Mouse (Mus musculus): ENCODE data around the gene Mxd4.

Mxd4 gene

DNA sequence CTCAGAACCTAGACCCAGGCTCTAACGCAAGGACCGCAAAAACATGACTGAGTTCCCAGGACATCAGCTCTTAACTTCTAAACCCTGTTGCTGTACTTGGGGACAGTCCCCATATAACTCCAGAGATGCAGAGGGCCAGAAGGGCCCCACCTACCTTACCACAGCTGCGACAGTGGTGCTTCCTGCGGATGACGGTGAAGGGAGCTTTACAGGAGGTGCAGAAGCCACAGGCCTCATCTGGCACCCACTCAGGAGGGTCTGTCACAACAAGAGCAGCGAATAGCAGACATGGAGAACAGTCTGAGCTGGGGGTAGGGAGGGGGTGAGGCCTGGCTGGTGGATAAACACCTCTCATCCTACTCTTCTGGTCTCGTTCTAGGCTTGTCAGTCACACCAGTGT is 8.9 kb upstream of the Mxd4 start:
- DNase-seq (ENCODE audit: low spot score) = no peak

DNA sequence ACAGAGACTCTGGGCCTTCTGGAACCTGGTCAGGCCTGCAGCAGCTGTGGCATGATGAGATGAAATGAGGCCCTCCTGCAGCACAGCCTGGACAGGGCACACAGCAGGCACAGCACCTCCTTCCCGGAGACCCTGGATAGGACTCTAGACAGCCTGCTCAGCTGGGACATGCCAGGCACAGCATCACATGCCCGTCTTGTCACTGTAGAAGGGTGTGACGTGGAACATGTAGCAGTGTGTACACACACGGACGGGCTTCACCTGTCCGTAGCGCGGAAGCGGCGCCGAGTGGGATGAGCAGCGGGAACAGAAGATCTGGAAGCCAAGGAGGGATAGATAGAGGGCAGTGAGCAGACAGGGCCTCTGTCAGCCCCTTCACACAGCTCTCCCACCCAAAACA is 8.3 kb upstream of the Mxd4 start:
- DNase-seq (ENCODE audit: low spot score) = no peak

DNA sequence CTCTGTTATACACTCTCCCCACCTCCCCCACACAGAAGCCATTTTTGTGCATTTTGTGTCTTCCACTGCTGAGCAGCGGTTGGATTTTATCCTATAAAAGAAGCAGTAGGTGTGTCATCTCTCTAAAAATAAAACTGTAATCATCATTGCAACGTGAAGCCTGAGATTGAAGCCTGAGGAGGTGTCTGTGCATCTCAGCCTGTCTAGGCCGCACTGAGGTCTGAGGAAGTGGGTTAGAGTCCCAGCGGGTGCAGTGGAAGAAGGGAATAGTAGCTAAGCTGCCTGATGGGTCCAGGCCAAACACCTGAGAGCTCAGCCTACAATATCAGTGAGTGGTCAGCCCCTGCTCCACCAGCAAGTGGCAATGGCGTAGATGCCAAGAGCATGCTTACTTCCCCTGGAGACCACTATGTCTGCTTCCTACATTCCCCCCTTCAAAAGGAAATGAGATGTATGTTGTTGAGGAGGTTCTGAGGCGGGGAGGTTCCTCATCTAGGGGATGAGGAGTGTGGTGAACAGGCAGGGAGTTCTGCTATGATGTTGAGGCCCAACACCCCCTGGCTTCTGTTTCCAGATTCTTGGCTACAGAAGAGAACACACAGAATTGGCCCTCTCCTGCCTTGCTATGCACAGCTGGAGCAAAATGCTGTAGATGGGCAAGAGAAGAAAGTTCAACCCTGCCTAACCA is 7.6 kb upstream of the Mxd4 start:
- no peak for DNase-seq (ENCODE audit: low spot score)

DNA sequence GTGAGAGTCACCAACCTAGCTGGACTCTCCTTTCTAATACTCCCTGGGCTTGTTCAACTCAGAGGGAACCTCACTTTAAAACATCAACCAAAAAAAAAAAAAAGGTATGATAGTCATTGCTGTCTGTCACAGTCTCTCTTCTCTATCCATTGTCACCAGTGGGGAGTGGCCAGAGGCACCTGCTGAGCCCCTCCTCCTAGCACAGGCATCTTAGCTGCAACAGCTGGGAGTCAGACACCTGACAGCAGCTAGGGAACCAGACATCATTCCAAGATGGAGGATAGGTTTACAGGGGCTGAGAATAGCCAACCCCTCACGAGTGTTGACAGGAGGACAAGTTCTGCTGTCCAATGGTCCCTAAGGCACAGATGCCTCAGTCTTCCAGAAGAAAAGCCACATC is 6.9 kb upstream of the Mxd4 start:
- DNase-seq (ENCODE audit: low spot score) = no peak

DNA sequence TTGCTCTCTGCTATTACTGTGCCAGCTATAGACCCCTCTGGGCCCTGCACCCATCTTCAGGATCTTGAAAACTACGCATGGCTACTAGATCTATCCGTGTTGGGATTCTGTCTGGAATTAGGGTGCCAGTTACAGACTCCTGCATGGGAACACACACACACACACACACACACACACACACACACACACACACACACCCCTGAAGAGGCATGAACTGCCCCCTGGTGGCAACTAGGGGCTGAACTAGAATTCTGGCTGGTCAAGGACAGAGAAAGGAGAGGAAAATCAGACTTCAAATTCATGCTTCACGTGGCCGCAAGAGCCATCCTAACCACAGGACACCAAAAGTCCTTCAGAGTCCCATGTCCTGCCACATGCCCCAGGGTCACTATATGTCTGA is 4.3 kb upstream of the Mxd4 start:
- DNase-seq (ENCODE audit: low spot score) = peak; percentile 70

DNA sequence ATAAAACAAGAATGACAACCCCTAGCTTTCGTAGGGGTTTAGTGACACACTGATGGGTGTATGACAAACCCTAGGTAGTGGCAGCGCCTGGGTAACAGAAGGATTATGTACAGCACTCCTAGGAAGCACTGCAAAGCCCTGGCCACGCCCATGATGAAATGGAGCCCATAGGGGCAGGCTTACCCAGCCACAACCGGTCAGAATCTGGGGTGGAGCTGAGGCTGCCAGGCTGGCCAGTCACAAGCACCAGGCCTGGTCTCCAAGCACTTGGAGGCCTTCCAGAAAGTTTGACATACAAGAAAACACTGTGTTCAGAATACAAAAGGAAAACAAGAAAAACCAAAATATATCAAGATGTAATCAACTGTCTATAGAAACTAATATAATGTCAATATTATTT is 3.5 kb upstream of the Mxd4 start:
- DNase-seq (ENCODE audit: low spot score) = peak; percentile 62

DNA sequence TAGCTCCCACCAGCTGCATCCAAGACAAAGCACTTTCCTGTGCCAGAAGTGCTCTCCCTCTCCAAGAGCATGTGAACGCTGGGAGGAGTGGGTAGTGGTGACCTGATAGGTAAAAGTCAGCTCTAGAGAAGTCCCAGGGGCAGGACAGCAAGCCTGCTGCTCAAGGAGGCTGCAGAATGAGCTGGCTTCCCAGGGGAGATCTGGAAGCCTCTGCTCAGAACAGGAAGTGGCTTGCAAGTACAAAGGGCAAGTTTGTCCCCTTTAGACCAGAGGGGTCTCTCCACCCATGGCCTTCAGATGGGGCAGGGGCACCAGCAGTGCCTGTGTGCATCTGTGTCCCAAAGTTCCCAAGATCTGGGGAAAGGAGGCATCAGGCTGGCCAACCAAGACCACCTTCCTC is 2.0 kb upstream of the Mxd4 start:
- no peak for DNase-seq (ENCODE audit: low spot score)

DNA sequence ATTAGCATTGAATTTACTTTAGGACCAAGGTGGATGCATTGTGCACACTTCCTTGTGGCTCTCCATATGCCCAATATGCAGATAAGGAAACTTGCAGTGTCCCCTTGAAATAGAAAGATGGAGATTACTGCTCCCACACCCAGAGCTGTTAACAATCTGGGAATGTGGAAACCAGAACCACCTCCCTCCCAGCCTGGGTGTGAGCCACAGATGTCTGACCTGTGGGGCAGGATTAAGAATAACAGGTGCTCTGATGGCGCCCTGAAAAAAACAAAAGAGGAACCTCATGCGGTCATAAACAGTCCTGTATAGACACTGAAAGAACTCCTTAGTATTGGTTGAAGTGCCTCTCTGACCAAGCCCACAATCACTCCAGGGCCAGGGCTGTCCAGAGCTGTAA is 1.3 kb upstream of the Mxd4 start:
- DNase-seq (ENCODE audit: low spot score) = no peak

DNA sequence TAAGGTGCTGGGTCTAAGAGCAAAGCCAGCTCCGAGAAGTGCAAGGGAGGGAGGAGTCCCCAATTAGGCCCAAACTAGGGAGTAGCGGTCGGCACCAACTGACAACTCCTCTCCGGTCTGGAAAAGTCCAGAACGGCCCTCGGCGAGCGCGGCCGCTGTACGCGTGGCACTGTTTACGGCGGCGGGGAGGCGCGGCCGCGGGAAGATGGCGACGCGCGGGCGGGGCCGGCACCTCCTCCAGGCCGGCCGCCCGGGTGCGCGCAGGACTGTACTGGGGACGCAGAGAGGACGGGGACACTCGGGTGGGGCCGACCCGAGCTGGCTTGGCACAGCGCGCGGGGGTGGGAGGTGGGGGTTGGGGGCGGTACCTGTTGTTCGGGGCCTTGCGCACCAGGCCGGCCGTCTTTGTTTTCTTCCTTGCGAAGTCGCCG is 544 bp downstream of the Mxd4 start:
- peak; percentile 76 for DNase-seq (ENCODE audit: low spot score)

DNA sequence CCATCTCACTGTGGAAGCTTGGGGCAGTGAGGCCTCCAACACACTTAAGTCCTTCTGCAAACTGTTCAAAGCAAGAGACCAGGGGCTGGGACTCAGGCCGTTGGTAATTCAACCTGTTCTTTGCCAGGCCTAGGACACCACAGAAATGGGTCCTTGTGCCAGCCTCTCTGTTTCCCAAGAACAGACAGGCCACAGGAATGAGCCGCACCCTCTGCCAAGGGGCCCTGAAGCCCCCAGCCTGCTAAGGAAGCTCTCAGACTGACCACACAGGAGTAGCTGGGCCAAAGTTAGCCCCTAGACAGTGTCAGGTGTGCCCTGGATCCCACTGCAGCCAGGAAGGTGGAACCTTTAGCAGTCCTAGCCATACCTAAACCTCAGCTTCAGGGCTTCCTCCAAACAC is 1.1 kb downstream of the Mxd4 start:
- peak; percentile 43 for DNase-seq (ENCODE audit: low spot score)

DNA sequence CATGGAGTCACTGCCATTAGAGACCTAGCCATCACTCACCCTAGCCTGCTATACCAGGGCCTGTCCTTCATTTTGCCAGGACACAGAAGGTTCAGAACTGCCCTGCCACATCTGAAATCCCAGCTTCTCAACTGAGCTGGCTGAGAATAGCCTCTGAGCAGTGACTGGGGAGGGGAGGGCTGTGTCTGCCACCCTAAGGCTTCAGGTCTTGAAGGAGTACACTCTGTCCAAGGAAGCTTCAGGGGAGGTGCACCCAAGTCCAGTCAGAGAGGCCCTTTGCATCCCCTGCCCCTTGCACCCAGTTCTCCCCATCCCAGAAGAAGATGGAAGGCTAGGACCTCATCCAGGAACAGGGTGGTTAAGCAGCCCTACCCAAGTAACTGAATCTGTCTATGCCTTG is 1.7 kb downstream of the Mxd4 start:
- DNase-seq (ENCODE audit: low spot score) = peak; percentile 36

DNA sequence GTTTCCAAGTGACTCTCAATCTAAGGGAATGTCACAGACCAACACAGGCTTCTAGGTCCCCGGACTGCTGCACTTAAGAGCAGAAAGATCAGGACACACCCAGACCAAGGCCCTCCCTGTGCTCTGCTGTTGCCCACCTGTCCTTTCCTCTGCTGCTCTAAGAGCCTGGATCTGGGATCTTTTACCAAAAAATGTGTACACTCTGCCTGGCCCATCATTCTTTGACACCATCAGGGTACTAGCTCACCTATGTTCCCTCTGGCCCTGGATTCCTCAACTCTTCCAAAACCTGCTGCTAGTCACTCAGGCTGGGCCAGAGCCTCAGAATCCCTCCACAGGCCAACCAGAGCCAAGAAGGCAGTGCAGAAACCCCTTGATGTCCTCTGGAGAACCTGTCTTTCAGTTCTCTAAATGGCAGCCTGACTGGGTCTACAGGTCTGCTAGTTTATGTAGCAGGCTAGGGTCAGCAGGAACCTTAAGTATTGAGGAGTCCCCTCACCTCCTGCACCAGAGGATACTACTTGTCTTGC is 2.4 kb downstream of the Mxd4 start:
- peak; percentile 30 for DNase-seq (ENCODE audit: low spot score)

DNA sequence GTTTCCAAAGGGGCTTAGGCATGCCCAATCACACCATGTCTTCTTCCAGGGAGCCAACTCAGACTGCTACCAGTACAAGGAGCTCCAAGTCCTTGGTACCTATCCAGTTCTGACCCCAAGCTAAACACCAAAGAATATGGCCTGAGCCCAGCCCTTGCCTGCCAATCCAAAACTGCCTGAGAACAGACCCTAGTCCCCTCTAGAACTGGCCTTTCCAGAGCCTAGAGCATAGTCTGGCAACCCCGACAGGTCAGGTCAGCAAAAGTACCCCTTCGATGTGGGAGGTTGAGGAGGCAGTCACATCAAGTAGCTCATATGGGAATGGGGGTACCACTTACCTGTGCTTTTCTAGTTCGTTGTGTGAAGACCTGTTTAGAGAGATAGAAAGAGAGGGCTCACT is 3.5 kb downstream of the Mxd4 start:
- peak; percentile 26 for DNase-seq (ENCODE audit: low spot score)

DNA sequence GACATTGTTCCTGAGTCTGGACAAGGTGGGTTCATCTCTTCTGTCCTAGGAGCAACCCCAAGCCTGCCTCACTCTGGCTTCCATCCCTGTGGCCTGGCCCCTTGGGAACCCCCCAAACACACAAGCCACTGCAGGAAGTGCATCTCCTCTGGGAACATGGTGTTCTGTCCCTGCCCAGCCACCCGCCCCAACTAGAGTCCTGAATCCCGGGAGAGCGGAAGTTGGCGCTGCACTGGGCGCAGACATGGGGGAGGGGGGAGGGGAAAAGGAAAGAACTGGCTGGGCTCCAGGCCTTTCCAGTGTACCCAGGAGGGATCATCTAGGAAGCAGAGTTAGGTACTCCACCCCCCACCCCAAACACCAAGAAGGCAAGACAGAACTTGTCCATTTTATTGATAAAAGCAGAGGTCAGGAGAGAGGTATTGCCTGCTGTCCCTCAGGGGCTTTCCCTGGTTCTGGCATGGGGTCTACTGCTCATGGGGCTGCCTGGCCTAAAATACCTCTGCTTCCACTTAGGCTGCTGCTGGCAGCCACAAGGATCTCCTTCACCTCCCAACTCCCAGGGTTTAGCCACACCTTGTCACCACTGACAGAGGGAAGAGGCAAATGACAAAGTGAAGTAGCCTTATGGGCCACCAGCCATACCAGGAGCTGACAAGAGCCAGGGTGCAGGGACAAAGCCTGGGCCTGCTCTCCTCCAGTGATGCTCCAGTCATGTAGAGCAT is 4.2 kb downstream of the Mxd4 start:
- peak; percentile 49 for DNase-seq (ENCODE audit: low spot score)

DNA sequence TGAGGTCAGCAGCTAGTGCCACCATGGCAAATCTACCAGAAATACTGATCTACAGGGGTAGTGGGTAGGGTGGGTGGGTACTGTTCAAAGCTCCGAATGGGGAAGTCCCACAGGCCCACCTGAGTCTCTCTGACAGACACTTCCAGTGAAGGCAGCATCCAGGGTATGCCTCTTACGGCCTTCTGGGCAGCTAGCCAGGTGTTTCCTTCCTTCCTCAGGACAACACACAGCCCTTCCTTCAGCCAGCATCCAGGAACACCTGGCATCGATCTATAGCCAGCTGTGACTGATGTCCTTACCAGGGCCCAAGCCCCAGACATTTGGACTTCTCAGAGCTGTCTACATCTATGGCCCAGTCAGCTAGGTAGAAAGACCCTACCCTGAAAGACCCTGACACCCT is 5.0 kb downstream of the Mxd4 start:
- DNase-seq (ENCODE audit: low spot score) = peak; percentile 52

DNA sequence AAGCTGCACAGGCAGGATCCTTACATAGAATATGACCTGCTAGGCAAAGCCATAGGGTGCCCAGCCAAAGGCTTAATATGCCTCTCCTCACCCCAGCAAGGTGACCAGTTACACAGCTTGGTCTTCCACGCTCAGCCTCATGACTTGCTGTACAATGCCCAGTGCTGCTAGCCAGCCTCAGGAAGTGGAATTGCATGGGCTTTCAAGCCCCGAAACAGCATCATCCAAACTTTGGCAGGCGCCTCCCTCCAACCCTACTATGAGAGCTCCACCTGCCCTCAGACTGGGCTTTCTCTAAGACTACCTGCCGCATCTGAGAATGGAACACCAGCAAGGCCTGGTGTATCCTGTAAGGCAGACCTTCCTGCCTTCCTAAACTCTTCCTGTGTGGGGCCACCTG is 9.7 kb downstream of the Mxd4 start:
- DNase-seq (ENCODE audit: low spot score) = no peak

DNA sequence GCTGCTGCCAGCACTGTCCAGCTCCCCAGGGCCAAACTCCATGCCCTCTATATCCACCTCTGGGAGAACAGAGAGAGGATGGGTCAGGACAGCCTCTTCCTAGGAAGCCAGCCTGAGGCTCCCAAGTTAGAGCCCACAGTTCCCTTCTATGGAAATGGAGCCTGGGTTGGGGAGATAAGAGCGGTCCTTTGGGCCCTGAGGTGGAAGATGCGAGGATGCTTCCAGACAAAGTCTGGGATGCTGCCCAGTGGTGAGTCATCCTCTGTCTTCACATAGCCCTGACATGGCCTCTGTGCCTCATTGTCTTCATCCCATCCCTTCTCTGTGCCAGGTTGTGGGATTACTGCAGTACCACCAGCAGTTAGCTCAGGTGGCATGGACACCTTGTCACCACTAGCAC is 10.4 kb downstream of the Mxd4 start:
- peak; percentile 38 for DNase-seq (ENCODE audit: low spot score)

DNA sequence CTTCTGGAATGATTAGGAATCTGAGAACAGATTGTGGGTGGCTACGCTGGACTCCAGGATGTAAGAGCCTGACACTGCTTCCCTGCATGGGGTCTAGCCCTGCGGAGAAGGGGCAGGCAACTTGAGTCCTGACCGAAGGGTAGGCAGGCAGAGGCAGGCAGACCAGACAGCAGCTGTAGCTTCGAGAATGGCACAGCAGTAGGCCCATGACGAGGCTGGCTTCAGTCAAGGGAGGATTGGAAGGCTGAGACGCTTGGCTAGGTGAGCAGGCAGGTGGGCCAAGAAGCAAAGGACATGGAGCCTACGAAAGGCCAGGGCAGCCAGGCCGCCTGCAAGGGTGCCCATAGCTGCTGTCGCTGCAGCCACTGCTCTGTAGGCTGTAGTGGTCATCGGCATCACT is 10.8 kb downstream of the Mxd4 start:
- no peak for DNase-seq (ENCODE audit: low spot score)

DNA sequence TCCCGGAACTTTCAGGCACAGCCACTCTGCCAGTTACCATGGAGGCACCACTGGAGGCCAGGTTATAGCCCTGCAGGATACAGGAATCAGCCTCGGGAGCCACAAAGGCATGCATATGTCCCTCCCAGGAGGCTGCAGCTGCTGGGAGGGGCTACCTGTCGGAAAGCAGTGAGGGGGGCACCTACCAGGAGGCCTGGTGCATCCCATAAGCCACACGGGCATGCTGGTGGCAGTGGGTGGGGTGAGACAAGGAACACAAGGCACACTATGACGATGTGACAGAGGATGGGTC is 12.2 kb downstream of the Mxd4 start:
- no peak for DNase-seq (ENCODE audit: low spot score)

DNA sequence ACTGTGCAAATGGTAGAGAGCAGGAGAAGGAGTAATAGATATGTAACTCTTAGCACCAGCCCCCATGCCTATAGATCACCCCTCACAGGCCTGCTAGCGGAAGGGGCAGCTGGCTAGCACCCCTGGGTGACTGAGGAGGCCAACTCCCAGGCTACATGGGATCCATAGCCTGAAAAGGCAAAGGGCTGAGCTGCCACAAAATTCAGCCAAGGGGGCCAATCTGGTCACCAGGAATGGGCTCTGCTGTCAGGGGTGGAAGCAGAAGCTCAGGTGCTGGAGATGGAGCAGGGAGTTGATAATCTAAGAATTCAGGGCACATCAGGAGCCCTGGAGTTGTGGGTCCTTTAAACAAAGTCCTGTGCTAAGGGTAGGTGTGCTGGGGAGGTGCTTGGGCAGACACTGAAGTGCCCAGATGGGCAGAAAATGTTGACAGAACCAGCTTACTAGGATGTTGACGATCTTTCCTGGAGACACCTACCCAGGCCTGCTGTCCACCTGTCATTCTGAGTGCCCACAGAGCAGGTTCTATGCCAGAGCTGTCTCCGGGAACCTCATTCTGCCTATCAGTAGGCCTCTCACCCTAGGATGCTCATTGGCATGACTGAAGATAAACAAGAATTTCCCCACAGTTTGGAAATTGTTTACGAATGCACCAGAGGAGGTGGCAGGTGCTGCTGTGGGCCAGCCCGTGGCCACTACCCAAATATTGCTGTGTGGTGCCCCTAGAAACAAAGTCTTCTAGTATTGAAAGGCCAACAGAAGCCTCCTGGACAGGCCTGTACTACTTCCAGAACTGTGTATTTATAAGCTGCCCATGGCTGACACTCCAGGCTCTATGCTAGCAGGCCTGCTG is 12.7 kb downstream of the Mxd4 start:
- DNase-seq (ENCODE audit: low spot score) = peak; percentile 38

DNA sequence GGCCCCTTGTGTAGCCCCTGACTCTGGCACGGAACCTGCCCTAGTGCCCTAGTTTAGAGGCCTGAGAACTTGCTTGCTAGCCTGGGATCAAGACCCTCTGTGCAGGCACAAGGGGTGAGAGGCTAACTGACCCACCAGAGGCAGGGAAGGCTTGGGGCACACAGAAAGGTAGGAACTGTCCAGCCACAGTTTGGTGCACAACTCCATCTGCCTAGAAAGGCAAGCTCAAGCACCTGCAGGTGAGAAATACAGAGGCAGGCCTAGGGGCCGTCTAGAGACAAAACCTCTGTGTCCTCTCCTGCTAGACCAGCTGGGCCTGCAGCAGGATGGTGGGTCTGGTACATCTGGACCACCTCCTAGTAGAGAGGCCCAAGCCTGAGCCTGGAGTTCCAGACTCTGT is 13.5 kb downstream of the Mxd4 start:
- DNase-seq (ENCODE audit: low spot score) = peak; percentile 43

DNA sequence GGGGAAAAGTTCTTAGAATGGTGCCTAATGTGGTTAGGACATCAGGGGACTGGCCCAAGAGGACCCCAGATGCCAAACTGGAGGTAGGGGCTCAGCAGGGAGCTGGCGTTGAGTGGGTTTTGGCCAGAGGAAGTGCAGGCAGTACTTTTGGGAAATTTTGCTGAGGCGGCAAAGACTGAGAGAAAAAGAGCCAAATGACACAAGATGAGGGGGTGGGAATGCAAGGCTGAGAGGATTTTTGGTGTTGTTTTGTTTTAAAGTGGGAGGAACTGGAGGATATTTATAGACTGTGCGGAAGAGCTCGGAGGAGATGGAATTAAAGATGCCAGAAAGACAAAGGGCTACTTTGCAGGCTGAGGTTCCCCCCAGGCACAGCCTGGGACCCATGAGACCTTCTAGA is 16.8 kb downstream of the Mxd4 start:
- DNase-seq (ENCODE audit: low spot score) = peak; percentile 46

DNA sequence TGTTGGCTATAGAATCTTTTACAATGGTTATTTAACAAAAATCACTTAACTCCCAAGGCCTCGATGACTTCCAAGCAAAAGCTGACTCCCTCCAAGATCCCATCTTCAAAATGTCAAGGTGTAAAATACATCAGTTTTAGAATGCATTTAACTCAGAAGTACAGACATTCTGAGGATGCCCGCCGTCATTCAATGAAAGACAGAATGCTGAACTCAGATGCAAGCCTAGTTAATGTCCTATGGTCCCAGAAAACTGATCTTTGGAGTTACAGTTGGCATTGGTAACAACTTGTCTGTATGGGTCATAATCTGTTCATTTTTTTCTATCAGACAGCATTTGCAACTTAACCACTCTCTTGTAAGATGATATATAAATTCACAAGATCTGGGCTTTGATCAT is 17.6 kb downstream of the Mxd4 start:
- DNase-seq (ENCODE audit: low spot score) = no peak

Data from testis, postnatal 10 days (tissue).